Mouse (Mus musculus): ENCODE data around the gene Hist1h4f. TPM values are rescaled to one million over a fixed set of nuclear protein-coding genes. Genes with fewer than 3 reads are reported as not detected.

Gene Hist1h4f
- 19.0 and 21.1 TPM in 2 replicates for polyA plus RNA-seq (2012; rRNA removed)

DNA sequence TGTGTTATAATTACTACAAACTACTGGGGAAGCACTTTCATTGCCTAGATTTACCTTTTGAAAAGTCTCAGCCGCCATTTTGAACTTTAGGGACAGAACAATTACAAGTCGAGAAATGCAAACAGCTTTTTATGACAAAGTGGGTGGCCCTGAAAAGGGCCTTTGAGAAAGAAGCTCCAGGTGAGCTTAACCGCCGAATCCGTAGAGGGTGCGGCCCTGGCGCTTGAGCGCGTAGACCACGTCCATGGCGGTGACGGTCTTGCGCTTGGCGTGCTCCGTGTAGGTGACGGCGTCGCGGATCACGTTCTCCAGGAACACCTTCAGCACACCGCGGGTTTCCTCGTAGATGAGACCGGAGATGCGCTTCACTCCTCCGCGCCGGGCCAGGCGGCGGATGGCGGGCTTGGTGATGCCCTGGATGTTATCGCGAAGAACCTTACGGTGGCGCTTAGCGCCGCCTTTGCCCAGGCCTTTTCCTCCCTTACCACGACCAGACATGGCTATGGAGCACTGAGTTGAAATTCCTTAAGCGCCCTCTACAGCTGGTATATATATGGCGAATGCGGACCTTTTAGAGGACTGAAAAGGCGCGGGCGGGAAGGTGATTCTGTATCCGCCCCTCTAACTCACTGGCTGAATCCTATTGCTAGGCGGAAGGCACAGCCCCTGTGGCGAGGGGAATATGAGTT is at the start of gene Hist1h4f:
Gene Hist1h4f, minus strand, starts transcription at position 503 of the 689 bp plus-strand sequence.

DNA sequence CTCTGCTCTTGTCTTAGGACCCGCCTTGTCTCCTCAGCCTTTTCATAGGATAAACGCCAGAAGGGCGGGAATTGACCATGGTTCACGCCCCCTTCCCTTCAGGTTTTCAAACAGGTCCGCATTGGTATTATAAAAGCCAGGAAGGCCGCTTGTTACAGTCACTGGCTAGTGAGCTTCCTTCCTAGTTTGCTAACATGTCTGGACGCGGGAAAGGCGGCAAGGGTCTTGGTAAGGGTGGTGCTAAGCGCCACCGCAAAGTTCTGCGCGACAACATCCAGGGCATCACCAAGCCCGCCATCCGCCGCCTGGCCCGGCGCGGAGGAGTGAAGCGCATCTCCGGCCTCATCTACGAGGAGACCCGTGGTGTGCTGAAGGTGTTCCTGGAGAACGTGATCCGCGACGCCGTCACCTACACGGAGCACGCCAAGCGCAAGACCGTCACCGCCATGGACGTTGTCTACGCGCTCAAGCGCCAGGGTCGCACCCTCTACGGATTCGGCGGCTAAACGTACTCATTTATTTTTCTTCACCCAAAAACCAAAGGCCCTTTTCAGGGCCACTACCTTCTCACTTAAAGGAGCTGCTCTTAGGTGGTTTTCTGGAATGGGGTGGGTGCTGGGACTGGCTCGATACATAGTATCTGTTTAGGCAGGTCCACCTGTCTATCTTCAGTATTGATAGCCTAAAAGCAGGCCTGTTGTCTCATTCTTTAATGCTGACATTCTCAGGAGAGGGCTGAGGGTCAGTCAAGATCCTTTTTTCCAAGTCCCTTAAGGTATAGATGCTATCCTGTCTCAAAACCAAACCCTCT is 30.2 kb upstream of the Hist1h4f start, which contains the start of gene Hist1h4d:
Gene Hist1h4d, plus strand, starts transcription at position 191 of the 811 bp plus-strand sequence.

DNA sequence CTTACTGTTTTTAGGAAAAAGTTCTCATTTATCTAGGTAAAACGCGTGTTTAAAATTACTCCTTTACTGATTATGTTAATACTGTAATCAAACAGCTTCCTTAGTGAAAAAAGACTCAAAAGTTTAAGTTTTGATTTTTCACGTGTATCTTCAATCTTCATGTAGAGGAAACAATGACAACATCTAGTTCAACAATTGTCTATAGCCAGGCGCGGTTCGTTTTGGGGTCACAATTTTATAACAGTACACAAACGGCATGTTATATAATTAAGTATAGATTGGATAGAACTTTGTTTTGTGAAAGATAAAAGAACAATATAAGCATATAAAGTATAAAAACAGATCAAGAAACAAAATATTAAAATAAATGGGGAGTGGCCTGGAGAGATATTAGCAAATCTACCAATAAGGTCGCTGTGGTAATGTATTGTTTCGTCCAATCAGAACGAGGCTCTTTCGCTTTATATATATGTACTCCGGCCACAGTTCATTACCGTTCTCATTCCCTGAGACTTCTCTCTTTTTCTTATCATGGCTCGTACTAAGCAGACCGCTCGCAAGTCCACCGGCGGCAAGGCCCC is 23.9 kb upstream of the Hist1h4f start, which contains the start of gene Hist1h3d:
Gene Hist1h3d, plus strand, starts transcription at position 493 of the 581 bp plus-strand sequence.

DNA sequence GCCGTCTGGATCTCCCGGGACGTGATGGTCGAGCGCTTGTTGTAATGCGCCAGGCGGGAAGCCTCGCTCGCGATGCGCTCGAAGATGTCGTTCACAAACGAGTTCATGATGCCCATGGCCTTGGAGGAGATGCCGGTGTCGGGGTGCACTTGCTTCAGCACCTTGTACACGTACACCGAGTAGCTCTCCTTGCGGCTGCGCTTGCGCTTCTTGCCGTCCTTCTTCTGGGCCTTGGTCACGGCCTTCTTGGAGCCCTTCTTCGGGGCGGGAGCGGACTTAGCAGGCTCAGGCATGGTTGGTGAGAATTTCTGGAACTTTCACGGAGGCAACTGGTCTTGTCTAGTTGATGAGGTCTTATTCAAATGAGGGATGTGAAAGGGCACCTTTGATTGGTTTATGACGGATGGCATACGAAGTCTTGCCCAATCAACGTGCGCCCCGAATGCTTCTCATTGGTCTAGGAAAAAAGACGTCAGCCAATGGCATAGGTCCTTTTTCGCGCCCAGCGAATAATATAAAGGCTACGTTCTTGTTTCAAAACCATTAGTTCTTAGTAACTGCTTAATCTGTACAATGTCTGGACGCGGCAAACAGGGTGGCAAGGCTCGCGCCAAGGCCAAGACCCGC is 22.6 kb upstream of the Hist1h4f start, which contains the start of the genes Hist1h2bf and Hist1h2ad:
Gene Hist1h2bf, minus strand, starts transcription at position 299 of the 627 bp plus-strand sequence.
Gene Hist1h2ad, plus strand, starts transcription at position 484 of the 627 bp plus-strand sequence.

DNA sequence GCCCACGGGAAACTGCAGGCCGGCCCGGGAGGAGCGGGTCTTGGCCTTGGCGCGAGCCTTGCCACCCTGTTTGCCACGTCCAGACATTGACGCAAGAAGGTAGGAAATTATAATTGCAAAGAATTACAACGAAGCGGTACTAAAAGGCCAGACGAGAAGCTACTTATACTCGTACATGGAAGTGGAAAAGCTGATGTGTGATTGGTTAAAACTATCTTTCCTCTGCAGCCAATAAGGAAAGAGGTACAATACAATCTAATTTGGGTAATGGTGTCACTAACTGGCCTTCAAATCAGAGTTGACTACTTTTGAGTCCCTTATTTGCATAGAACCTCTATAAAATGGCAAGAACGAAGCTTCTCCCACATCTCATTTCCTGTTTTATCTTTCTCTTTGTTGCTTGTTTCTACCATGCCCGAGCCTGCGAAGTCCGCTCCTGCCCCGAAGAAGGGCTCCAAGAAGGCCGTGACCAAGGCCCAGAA is 19.6 kb upstream of the Hist1h4f start, which contains the start of the genes Hist1h2ae and Hist1h2bg:
Gene Hist1h2ae, minus strand, starts transcription at position 199 of the 482 bp plus-strand sequence.
Gene Hist1h2bg, plus strand, starts transcription at position 375 of the 482 bp plus-strand sequence.

DNA sequence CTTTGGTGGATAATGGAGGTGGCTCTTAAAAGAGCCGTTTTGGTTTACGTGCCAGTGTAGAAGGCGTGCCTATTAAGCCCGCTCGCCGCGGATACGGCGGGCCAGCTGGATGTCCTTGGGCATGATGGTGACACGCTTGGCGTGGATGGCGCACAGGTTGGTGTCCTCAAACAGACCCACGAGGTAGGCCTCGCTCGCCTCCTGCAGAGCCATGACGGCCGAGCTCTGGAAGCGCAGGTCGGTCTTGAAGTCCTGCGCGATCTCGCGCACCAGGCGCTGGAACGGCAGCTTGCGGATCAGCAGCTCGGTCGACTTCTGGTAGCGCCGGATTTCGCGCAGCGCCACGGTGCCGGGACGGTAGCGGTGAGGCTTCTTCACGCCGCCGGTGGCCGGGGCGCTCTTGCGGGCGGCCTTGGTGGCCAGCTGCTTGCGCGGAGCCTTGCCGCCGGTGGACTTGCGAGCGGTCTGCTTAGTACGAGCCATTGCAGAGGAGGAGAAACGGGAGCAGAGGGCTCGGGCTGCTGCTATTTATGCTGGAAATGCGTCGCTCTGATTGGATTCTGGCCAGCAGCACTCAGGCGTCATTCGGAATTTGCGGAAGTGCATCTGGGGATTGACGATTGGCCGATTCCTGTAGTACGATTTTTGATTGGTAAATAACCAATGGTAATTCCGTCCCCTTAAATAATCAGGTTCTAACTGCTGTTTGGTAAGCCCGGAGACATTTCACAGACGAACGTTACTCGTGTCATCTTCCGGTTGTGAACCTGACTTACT is 10.6 kb upstream of the Hist1h4f start, which contains the start of gene Hist1h3e:
Gene Hist1h3e, minus strand, starts transcription at position 487 of the 777 bp plus-strand sequence.

DNA sequence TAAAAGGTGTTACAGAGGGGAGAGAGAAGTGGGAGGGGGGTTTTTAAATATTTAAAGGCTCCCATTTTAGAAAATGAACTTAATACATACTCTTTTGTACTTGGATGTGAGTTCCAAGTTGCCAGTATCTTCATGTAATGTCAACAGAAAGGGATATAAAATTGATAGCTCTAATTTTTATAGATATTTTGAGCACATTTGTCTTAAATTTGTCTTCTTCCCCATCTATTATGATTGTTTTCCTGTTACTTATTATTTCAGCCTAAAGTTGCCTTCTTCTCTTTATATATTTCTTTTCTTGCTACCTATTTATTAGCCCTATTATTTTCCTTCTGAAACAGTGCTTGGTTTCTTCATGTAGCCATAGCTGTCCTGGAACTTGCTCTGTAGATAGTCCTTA is 1.5 kb upstream of the Hist1h4f start, which contains the start of gene Hist1h1d:
Gene Hist1h1d, plus strand, starts transcription at position 301 of the 400 bp plus-strand sequence.

DNA sequence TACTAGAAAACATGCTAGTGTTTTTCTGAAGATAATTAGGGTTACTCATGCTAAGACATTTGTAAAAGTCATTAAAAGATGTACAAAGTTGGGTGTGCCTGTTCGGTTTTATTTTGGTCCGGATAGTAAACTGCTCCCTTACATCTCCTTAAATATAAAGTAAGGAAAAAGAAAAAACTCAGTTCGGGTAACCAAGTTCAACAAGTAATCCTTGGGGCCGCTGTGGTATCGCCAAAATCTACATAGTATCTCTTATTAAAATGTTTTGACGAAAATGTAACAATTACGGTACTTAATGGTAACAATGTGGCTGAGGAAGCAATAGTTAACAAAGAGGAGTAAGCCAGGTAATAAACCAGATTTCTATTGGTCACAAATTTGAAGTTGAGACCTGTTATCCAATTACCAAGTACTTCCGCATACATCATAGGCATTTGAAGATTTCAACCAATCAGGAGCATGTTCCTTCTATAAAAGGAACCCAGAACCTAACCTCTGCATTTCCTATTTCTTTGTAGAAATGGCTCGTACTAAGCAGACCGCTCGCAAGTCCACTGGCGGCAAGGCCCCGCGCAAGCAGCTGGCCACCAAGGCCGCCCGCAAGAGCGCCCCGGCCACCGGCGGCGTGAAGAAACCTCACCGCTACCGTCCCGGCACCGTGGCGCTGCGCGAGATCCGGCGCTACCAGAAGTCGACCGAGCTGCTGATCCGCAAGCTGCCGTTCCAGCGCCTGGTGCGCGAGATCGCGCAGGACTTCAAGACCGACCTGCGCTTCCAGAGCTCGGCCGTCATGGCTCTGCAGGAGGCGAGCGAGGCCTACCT is 7.3 kb downstream of the Hist1h4f start, which contains the start of gene Hist1h3f:
Gene Hist1h3f, plus strand, starts transcription at position 88 of the 822 bp plus-strand sequence.

DNA sequence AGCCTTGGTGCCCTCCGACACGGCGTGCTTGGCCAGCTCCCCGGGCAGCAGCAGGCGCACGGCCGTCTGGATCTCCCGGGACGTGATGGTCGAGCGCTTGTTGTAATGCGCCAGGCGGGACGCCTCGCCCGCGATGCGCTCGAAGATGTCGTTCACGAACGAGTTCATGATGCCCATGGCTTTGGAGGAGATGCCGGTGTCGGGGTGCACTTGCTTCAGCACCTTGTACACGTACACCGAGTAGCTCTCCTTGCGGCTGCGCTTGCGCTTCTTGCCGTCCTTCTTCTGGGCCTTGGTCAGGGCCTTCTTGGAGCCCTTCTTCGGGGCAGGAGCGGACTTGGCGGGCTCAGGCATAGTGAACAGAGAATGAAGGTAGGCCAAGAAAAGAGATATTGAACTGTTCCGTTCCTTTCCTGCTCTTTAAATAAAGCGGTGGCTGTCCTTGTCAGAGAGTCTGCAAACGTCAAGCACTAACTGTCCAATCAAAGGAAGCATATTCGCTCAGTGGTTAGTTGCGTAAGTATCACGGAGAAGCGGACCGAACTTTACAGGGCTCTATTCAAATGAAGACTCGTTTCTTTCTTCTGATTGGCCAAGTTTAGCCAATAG is 8.3 kb downstream of the Hist1h4f start, which contains the start of gene Hist1h2bh:
Gene Hist1h2bh, minus strand, starts transcription at position 394 of the 609 bp plus-strand sequence.

DNA sequence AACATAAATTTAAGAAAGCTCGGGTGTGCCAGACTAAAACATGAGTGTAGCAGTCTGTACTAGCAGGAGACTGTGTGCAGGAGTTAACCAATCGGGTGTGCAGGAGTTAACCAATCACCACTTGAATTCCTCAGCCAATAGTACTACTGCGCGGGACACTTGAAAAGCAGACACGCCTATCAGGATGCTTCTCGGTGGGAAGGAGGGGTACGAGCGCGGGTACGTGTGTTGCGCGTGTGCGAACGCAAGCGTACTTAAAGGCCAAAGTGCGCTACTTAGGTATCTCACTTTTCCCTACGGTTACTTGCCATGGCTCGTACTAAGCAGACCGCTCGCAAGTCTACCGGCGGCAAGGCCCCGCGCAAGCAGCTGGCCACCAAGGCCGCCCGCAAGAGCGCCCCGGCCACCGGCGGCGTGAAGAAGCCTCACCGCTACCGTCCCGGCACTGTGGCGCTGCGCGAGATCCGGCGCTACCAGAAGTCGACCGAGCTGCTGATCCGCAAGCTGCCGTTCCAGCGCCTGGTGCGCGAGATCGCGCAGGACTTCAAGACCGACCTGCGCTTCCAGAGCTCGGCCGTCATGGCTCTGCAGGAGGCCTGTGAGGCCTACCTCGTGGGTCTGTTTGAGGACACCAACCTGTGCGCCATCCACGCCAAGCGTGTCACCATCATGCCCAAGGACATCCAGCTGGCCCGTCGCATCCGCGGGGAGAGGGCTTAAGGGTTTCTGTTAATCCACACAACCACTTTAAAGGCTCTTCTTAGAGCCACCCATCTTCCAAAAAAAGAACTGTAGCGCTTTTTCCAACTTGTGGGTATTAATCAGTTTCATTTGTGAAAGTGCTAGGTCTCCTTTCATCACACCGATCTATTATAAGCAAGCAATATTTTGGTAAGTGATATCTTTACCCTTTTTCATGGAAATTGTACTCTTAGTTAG is 16.0 kb downstream of the Hist1h4f start, which contains the start of gene Hist1h3g:
Gene Hist1h3g, plus strand, starts transcription at position 286 of the 939 bp plus-strand sequence.

DNA sequence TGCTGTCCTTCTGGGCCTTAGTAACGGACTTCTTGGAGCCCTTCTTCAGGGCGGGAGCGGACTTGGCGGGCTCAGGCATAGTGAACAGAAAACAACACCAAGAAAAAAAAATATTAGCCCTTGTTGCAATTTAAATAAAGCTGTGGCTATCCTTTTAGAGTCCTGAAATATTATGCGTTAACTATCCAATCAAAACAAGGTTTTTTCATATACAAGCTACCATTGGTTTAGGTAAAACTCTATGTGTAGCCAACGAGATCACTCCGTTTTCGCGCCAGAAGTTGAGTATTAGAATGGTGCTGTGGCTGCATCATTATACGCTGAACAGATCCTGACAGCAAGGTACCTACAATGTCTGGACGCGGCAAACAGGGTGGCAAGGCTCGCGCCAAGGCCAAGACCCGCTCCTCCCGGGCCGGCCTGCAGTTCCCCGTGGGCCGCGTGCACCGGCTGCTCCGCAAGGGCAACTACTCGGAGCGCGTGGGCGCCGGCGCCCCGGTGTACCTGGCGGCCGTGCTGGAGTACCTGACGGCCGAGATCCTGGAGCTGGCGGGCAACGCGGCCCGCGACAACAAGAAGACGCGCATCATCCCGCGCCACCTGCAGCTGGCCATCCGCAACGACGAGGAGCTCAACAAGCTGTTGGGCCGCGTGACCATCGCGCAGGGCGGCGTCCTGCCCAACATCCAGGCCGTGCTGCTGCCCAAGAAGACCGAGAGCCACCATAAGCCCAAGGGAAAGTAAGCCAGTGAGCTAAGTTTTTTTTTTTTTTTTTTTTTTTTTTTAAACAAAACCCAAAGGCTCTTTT is 17.7 kb downstream of the Hist1h4f start, which contains the start of gene Hist1h2af:
Gene Hist1h2af, plus strand, starts transcription at position 347 of the 808 bp plus-strand sequence.

DNA sequence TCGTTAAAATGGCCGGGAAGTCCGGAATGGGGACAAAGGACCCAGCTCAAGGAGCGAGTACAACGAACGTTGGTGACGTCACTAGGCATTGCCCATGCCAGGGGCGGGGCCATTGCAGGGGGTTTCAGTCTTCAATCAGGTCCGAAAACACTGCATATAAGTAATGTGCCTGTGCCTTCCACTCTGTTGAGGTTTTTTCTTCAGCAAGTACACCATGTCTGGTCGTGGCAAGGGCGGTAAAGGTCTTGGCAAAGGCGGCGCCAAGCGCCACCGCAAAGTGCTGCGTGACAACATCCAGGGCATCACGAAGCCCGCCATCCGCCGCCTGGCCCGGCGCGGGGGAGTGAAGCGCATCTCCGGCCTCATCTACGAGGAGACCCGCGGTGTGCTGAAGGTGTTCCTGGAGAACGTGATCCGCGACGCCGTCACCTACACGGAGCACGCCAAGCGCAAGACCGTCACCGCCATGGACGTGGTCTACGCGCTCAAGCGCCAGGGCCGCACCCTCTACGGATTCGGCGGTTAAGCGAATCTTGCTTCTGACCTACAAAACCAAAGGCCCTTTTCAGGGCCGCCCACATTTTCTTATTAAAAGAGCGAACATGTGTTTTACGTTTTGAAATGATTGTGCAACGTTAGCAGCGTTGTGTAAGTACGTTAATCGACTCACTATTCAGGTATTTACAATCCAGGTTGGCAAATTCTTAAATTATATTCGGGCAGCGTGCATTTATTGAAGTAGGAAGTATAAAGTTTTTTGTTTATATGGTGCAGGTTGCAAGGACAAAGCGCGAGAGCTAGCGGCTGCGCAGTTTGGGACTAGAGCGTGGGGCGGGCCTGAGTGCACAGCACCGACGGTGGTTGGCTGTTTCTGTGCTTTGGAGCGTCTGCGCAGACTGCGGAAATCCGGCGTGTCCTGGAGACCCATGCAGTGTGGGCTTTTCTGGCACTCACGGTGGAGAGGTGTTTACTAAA is 20.3 kb downstream of the Hist1h4f start, which contains the start of gene Hist1h4h:
Gene Hist1h4h, plus strand, starts transcription at position 150 of the 975 bp plus-strand sequence.

Measured in liver, embryonic 14 days (tissue).